Mouse (Mus musculus) lung, postnatal 4 days (tissue): ENCODE measurements around the gene Lrrc4.

Experiments used
- DNase-seq, 2 experiments: peaks; one replicate each; pipeline ENCODE4 v3.0.0; 2021

Lrrc4 gene

DNA sequence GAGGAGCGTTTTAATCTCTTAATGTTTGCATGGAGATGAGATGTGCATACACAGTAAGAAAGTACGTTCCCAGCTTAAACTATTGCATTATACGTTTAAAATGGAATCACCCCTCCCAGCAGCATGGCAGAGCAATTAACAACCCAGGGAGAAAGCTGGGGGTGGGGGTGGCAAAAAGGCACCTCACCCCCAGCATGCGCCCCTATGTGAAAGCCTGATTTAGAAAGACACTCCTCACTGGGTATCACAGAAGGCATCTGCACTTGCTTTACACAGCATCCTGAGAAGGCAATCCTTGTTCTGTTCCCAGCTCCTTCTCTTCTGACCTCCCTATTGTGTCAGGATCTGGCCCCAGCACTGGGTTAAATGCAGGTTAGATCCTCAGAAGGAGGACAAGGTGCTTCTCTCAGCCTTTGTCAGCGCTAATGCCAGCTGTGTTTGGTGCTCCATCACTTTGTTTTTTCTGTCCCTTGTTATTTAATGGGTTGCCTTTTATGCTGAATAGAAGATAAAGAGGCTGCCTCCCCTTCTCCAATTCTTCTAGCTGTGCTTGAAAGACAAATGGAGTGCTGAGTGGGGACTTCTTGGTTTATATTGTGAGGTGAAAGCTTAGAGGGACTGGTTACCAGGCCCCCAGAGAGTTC, 69.3 kb downstream of the Lrrc4 start:
- no peak for DNase-seq

DNA sequence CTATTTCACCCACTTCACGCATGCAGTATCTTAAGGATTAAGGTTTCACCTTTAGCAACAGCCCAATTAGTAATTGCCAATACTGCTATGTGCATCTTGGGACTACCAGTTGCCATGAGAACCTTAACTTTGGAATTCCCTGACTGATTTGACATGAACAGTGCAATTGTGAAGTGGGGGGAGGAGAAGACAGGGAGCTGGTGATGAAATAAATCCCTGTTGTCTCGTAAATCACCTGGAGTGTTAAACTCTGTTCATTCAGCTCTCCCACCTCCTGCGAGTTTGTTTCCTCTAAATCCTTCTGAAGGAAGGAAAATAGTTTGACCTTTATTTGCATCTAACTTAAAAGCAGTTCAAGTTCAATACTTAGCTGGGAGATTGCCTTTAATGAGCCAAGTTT, 69.8 kb downstream of the Lrrc4 start:
- DNase-seq: no peak

DNA sequence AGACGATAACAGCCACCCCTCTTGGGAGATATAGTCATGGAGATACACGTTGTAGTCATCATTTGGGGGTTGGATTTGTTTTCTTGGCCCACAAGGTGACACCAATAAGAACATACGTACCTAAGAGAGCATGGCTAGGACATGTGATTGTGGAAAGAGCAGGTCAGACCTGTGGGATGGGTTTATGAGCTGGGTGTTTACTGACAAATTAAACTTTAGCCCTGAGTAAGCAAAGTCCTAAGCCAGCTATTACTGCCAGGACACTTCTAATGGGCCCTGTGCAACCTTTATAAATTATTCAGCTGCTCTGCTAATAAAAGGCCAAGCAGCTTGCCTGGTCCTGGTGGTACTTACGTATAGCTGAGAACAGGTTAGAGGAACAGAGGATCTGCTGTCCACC, 73.3 kb downstream of the Lrrc4 start:
- no peak for DNase-seq

DNA sequence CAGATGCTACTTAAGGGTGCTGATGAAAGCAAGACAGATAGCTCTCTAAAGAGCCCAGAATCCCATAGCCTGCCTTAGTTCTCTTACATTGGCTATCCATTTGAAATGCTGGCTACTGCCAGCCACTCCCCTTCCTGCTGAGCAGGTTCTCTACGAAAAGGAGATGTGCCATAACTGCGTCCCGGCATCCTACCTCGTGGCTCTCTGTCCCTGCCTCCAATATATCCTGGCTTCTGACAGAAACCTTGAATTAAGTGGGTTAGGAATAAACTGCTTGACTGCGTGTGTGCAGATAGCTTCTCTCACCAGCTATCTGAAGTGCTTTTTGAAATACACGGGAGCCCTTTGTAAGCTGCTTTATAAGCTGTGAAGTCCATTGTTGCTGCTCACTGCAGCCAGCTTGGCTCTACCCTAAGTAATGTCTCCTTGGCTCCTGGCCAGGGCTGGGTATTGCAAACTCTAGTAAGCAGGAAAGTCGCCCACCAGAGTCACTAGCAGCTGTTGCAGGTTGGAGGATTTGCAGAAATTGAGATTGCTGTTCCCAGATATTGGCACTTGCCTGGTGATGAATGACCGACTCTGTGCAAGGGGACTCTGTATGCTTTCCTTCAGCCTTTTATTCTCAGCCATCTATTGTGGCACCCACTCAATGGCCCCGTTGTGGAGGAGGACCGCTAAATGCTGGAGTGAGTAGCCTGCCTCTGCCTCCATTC, 75.1 kb downstream of the Lrrc4 start:
- DNase-seq: peak; percentile 17 to 34

DNA sequence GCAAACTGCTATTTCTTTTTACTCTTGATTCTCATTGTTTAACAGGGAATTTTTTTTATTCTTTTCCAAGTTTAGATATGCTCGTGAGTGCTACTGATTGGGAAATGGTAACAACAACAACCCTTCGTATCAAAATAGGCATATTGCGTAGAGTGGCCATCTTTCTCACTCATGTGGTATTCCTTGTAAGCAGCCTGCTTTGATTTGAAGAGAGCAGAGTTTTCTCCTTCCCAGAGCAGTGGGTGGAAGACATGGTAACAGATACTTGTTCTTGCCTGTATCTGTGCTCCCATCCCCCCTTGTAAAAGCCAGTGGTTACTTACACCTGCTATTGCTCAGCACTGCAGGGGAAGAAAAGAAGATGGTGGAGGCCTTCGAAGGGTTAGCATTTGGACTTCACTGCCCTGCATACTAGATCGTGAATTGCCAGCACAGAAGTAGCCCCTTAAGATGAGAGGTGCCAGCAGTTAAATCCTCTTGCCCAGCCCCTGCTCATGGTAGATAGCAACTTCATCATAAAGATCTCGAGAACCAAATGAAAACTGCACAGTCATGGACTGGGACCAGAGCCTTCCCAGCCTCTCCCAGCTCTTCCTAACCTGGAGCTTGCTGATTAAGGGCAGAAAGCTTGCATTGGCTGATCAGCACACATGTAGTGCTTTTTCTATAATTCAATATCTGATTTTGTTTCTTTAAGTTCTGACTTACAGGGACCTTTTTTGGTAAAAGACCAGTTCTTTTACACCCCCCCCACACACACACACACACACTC, 77.2 kb downstream of the Lrrc4 start:
- DNase-seq: no peak

DNA sequence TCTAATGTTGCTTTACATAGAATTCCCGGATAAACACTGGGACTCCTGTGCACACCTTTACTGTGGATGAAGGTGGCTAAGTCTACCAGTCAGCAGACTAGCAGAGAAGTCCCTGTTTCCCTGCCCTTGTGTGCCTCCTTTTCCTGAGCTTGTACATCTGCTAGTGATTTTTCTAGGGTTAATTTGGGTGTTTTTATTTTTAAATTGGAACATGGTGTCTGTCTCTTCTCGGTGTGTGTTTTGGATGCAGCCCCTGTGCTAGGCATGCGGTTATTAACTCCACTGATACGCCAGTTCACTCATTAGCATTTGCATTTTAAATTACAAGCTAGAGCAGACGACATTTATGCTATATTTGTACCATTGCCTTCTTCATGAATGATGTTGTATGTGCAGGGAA, 77.9 kb downstream of the Lrrc4 start:
- DNase-seq: no peak

DNA sequence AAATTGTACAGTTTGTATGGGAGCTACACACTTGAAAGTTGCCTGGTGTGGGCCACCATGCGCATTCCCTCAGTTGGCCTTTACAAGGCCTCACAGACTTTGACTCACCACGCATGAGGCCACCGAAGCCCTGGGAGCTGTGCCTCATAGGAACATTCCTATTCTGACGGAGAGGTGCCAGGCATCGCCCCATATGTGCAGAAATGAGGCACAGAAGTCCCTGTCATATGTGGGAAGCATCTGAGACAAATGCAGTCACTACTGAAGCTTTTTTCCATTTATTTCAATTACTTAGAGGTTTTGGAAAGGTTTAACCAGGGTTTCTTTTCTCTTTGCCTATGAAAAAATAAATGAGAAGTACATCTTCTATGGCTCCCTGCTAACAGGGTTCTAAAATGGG, 78.3 kb downstream of the Lrrc4 start:
- no peak for DNase-seq

DNA sequence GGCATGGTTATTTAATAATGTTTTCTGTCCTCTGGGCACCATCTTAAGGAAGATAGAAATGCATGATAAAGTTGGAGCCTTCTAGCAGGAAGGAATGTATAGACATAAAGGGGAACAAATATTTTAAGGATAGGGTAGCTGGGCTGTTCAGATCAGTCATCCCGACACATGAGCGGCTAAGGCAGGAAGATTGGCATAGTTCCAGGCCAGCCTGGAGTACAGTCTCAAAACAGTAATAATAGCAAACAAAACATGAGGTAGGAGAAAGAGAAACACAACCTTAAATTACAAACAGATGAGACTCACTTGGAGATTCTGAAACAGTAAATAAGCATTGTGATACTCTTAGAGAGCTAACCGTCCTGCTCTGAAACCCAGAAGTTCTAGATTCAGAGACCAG, 80.4 kb downstream of the Lrrc4 start:
- no peak for DNase-seq

DNA sequence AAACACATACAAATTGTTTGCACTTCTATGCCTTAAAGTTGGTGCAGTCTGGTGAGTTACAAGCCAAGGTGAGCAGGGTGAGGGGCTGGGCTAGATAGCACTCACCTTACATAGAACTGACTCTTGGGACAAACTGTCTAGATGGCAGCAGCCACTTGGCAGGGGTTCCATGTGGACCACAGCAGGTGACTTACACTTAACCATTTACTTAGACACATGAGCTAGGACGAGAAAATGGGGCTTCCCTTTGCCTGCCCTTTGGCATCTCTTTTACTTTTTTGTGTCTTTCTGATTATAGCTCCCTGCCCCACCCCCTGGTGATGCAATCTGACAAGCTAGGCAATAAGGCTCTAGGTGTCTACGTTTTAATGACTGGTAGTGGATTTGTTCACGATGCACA, 82.3 kb downstream of the Lrrc4 start:
- no peak for DNase-seq

DNA sequence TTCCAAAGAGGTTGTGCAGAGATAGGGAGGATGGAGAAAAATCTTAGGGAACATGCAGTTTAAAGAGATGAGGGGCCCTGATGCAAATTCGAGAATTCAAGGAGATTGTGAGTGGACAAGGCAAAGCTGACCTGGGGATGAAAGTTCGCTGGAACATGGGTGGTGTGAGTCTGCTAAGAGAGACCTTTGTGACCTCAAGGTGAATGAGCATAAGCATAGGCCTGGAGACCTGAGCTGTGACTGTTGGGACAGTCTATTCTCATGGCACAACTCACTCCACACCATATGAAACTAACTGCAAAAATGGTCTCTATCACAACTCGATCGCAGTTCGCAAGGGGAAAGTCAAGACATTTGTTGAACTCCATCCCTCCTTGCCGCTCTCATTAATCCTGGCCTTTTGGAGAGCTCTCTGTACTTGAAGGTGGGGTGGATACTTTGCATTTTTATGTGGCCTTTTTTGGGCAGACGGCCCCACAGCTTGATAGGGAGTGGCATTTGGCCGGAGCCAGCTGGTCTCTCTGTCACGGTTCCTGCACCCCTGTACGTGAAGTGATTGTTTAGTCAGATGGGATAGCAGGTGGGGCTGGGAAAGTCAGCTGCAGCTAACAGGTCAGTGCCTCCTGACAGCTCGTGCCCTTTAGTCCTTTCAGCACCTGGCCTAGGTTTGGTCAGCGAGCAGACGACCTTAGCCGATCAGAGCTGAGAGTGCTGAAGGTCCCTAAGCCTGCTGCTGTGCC, 83.4 kb downstream of the Lrrc4 start:
- DNase-seq: peak in 1 of 2 experiments; percentile 24

DNA sequence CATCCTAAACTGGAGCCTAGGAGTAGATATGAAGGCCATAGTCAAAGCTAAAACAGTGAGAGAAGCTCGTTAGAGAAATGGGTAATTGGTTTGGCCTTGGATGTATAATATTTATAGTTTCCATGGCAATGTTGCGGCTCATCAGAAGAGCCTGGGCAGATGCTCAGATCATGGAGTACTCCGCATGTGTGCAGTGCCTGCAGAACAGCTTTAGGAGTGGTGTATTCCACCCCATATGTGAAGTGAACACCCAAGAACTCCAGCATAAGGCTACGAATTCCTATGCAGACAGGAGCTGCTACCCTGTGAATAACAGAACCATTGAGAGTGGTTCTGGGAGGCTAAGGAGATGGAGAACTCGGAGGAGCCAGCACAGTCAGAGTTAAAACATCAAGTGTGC, 84.5 kb downstream of the Lrrc4 start:
- no peak for DNase-seq

DNA sequence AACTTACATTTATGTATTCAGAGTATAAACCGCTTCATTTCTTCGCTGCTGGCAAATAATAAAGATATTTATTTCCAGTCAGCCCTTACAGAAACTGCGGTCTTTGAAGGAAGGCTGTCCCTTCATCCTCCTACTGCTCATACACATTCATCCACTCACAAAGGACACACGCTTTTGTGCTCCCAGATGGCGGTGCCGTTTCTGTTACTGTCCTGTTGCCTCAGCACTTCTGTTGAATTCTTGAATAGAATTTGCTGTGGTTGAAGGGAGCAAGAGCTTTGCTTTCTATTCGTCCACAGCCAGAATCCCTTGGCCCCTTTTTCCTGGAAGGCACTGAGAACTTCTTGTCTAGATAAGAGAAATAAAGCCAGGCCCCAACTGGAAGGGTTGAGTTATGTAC, 85.7 kb downstream of the Lrrc4 start:
- no peak for DNase-seq

DNA sequence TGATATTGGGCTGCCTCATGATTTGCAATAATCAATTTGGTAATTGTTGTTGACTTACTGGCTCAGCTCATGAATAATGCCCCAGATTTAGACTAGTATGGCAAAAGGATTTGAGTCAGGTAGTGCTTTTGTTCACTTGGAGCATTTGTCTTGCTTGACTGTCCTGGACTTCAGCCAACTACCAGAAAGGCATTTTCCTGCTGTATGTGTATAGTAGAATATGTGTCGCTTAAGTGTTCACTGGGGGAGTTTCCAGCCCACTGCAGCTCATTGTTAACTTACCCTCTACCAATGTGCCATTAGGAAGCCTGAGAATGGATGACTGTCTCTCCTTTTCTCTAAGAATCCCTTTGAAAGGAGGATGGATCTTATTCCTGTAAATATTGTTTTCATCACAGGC, 88.0 kb downstream of the Lrrc4 start:
- no peak for DNase-seq

DNA sequence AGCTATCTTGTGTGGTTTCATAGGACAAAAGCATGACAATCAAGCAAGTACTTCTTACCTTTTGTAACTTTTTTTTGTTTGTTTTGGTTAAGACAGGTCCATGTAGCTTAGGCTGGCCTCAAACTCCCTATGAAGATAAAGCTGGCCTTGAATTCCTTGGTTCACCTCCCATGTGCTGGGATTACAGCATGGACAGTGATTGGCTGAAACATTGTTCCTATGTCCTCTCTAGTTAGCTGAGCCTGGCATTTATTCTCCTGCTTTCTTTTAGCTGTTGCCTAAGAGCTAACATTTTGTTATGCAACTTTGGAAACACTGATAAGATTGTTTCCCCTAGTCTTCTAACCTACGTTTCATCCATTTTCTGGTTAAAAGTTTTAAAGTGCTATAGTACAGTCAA, 93.9 kb downstream of the Lrrc4 start:
- DNase-seq: no peak

DNA sequence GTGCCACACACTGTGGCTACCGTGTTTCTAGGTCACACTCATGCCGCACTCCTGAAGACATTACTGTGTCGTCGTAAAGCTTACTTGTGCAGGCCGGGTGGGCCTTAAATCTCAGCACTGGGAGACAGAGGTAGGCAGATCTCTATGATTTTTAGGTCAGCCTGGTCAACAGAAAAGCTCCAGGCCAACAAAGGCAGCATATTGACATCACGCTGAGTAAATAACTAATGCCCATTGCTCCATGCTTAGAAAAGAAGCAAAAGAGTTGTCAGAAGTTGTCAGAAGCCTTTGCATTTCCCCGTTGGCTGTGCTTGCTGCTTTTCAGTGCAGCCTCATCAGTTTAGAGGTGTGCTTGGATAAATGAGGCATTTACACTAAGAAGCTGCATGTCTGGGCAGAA, 94.9 kb downstream of the Lrrc4 start:
- no peak for DNase-seq

DNA sequence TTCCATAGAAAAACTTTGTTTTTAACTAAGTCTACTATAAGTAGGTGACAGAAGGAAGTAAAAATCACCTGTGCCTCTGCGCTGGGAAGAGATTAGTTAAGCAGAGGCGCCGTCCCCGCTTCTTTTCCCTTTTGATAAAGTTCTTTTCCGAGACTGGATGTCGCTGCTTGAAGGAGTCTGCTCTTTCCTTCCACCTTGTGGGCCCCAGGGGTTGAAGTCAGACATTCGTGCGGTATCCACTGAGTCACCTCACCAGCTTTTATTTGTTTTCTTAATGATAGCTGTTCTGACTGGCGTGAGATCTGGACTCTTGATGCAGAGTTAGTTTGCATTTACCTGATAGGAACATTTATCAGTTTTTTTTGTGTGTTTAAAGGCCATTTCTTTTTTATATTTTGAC, 96.4 kb downstream of the Lrrc4 start:
- no peak for DNase-seq

DNA sequence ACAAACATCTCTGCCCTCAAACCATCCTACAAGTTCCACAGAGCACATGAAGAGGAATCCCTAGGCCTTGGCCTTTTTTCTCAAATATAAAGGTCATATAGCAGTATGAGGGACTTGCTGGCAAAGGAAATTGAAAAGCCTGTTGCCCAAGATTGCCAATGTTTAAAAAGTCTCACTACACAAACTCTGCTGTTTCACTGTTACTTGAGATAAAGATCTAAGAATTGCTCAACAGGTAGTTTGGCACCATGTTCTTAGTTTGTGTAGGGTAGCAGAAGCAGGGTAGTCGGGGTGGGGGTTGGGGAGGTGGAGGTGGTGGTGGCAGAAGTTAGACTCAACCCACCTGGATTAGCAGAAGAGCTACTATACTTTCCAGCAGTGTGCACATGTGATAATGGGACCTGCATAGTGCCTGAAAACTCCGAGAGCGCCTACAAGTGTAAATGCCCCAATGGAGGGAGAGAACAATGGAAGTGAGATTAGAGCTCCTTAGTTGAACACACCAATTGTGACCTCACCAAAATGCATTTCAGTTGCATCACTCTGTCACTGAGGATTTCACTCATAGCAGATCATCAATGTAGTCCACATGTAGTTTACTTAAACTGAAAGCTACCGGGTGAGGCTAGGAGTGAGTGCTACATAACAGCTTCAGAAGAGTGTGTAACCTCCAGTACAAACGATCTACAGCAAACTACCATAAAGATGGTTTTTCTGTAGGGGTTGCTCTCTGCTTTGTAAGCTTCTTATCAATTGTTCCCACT, 97.5 kb downstream of the Lrrc4 start:
- no peak for DNase-seq

DNA sequence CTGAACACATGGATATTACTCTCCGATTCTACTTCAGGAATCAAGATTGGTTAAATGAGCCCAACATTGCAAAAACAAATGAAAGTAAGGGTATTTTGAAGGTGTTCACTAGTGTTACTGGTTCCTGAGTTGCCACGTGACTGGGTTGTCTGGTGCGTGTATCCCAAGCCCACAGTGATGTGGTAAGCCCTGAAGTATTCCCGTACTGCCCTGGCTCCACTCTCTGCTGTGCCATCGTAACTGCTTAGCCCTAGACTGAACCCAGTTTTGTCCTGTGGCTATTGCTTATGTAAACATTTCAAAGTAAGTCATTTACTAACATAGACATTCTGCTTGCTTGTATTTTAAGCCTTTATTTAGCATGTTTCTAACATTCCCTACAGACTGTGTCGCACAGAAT, 100.3 kb downstream of the Lrrc4 start:
- no peak for DNase-seq

DNA sequence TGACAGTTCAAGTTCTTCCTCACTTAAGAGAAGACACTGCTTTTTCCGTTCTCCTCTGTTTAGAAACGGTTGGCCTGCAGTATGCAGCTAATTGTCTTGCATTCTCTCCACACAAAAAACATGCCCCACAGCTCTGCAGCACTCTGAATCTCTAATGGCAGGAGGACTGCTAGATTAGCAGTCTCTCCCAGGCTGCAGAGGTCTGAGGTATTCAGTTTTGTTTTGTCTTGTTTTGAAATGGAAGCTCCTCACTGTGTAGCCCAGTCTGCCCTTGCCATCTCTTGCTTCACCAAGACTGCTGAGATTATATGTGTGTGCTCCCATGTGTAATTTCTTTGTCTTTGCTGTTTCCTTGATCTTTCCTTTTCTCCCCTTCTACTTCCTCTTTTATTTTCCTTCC, 101.9 kb downstream of the Lrrc4 start:
- no peak for DNase-seq

DNA sequence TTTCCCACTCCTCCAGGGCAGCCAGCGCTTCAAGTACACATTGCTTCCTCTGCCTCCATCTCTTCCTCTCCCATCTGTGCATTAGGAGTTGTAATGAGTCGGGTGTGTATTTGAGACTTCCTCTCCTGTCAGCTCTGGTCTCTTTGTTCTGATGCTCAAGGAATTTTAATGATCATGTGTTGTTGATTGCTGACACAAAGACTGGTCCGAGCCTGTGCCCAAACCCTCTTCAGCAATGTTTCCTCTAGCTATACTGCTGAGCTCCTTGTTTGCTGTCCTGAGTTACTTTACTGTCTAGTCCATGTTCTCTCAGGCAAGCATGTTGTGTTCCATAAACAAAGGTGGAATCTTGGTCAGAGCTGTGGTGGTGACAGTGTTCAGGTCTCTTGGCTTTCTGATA, 102.3 kb downstream of the Lrrc4 start:
- no peak for DNase-seq

DNA sequence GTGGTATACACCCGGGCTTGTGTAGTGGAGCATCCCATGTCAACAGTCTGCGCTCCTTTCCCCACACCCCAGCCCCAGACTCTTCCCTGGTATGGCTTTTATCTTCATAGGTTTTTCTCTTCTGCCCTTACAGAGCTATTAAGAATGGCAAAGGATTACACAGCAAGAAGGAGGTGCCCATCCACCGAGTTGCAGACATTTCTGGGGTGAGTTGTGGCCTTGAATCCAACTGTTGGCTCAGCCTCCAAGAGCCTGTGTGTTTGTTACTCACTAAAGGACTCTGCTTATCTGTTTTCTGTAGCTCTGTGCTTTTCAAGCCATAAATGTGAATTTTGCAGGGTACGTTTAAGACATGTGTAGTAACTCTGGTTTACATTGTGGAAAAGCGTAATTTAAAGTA, 106.8 kb downstream of the Lrrc4 start:
- DNase-seq: no peak

DNA sequence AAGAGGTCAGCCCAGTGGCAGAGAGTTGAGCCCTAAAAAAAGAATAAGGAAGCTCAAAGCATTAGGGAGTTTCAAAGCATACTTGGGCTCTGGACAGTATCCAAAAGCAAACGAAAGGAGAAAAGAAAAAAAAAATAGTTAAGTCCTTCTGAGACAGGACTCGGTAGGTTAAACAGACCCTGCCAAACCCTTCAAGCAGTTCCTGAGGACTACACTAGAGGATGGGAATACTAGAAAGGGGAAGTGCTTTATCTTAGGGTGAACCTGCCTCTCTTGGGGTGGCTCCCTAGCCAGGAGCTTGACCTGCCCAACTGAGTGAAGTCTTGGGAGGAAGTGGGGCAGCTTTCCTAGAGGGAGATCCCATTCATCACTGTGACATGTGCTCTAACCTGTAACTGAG, 108.5 kb downstream of the Lrrc4 start:
- DNase-seq: no peak
